Mouse (Mus musculus): Measurements from ENCODE around the gene Tnni2. TPM values are rescaled to one million over a fixed set of nuclear protein-coding genes. Genes with fewer than 3 reads are reported as not detected.

Tnni2 gene
- 0.29 and 1.0 TPM in 2 replicates for polyA plus RNA-seq (2012; rRNA removed)

GRCm38 (mm10) chr7:142441585-142441984 lies at the start of gene Tnni2:
TSS of gene Tnni2 (plus strand) at chr7:142441808.

GRCm38 (mm10) chr7:142434137-142434865 lies 7.3 kb upstream of the Tnni2 start, which contains the start of gene Syt8:
TSS of gene Syt8 (plus strand) at chr7:142434850.

GRCm38 (mm10) chr7:142460636-142461077 lies 19.0 kb downstream of the Tnni2 start, which contains the start of gene Lsp1:
TSS of gene Lsp1 (plus strand) at chr7:142460809.

Other genes starting within 250 kb of the Tnni2 start
- not detected in 2 replicates for gene Krtap5-3, start 240.4 kb upstream of the Tnni2 start, polyA plus RNA-seq (2012; rRNA removed)
- gene Gm7579, start 229.9 kb upstream of the Tnni2 start, polyA plus RNA-seq (2012; rRNA removed), result 0.64 and 3.1 TPM in 2 replicates
- gene Krtap5-5, start 211.8 kb upstream of the Tnni2 start, polyA plus RNA-seq (2012; rRNA removed), result not detected in 2 replicates
- gene Gm40460, start 200.7 kb upstream of the Tnni2 start, polyA plus RNA-seq (2012; rRNA removed), result not detected in 2 replicates
- gene Gm2431, start 183.5 kb upstream of the Tnni2 start, polyA plus RNA-seq (2012; rRNA removed), result not detected in 2 replicates
- gene Gm4559, start 167.4 kb upstream of the Tnni2 start, polyA plus RNA-seq (2012; rRNA removed), result not detected in 2 replicates
- gene Krtap5-1, start 144.7 kb upstream of the Tnni2 start, polyA plus RNA-seq (2012; rRNA removed), result not detected in 2 replicates
- gene Krtap5-4, start 138.3 kb upstream of the Tnni2 start, polyA plus RNA-seq (2012; rRNA removed), result not detected in 2 replicates
- gene Ifitm10, start 68.1 kb upstream of the Tnni2 start, polyA plus RNA-seq (2012; rRNA removed), result 1.5 and 1.9 TPM in 2 replicates
- 0.17 TPM in 1 of 2 replicates, not detected in the other for gene Gm49369, start 59.1 kb upstream of the Tnni2 start, polyA plus RNA-seq (2012; rRNA removed)
- gene Ctsd, start 53.8 kb upstream of the Tnni2 start, polyA plus RNA-seq (2012; rRNA removed), result 320 and 338 TPM in 2 replicates
- 6.9 and 8.6 TPM in 2 replicates for gene Syt8, start 7.0 kb upstream of the Tnni2 start, polyA plus RNA-seq (2012; rRNA removed)
- gene Lsp1, start 19.0 kb downstream of the Tnni2 start, polyA plus RNA-seq (2012; rRNA removed), result 78.3 and 91.5 TPM in 2 replicates
- gene Tnnt3, start 57.0 kb downstream of the Tnni2 start, polyA plus RNA-seq (2012; rRNA removed), result 0.58 and 1.3 TPM in 2 replicates
- 7.3 and 8.3 TPM in 2 replicates for gene Mrpl23, start 90.9 kb downstream of the Tnni2 start, polyA plus RNA-seq (2012; rRNA removed)
- 12.2 and 12.5 TPM in 2 replicates for gene Igf2, start 225.0 kb downstream of the Tnni2 start, polyA plus RNA-seq (2012; rRNA removed)
- gene Gm49394, start 228.1 kb downstream of the Tnni2 start, polyA plus RNA-seq (2012; rRNA removed), result not detected in 2 replicates

Measured in colon, adult 2 months (tissue).